Mouse (Mus musculus) frontal cortex, adult (tissue): ENCODE data around the gene Hnrnpa0.
A peak's percentile ranks its signal among the peaks of the same experiment; 100 is the strongest.

Experiments
- ATAC-seq: cut with Nextera tagmentation; 2 replicates; pipeline ENCODE4 v1.9.2; 2017; ENCODE audit warnings: mild to moderate bottlenecking, moderate library complexity, mixed read lengths; ENCODE audit not compliant: low TSS enrichment

Gene Hnrnpa0

DNA sequence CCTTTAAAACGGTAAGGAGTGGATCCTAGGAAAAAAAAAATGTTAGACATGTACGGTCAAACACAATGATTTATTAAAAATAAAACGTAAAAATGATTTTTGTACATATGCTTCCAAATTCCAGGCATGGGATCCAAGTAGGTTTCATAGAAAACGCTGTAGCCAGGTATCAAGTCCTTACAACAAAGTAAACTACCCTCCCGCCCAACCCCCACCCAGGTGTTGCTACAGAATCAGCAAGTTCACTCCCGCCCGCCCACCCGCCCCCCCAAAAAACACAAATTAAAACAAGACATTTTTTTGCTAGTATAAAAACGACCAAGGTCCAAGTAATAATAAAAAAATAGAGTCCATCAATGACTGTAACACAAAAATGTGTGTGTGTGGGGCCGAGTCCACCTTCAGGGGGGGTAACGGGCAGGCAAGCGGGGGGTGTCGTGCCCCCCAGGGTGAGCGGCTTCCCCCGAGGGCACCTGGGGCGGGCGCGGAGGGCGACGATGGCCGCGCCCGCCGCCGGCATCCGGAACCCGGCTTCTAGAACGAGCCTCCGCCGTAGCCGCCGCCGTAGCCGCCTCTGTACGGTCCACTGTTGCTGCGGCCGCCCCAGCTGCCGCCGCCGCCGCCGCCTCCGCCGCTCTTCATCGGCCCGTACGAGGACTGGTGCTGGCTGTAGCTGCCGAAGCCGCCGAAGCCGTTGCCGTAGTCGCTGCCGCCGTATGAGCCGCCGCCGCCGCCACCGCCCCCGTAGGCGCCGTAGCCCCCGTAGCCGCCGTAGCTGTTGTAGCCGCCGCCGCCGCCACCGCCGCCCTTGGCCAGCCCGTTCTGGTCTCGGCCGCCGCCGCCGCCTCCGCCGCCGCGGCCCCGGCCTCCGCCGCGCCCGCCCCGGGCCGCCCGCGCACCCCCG lies 1.2 kb downstream of the Hnrnpa0 start:
- ATAC-seq = 0 out of 2 replicates have a peak, but pooled peaks have one; percentile 1

DNA sequence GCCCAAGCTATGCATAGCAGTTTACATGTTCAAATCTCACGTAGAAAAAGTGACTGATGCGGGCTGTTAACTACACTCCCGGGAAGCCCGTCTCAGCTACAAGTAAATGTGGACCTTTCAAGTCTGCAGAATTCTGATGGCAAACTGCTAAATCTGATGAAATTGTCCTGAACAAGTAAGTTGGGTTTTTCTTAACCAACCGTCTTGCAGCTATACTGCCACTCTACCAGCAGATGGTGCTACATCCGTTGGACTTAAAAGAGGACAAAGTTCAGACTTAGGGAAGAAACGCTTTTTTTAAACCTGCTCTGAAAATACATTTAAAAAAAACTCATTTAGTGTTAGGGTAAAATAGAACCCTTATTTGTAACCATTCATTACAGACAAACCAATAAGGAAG lies 2.2 kb downstream of the Hnrnpa0 start:
- no peak for ATAC-seq

DNA sequence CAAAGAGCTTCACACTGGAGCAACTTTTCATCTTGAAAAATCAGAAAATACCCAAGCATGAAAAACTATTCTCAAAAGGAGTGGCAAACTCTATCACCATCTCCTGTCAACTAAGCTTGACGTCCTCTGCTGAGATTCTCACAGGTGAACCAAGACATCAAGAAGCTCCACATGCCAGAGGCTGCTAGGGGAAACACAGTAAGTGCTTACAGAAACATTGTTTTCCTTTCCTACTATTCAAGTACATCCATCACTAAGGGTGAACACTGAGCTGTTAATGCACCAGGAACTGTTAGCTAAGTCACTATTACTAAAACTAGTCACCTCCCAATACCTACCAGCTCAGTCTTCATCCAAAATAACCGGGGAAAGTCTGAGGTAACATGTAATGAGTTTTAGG lies 3.4 kb downstream of the Hnrnpa0 start:
- ATAC-seq = no peak

DNA sequence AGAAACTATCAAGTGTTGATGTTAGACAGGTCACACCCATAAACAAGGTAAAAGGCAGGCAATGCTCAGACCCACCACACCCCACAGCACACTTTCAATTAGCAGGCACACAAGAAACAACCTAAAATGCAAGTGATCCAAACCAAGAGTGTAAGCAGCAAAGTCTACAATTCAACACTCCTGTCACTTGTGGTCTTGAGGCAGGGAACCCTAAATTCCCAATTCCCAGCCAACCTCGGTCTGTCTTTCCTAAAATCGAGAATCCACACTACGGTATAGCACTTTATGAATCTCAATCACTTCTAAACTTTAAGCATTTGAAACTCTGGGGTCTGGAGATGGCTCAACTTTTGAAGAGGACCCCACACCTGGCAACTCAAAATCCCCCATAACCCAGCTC lies 4.1 kb downstream of the Hnrnpa0 start:
- no peak for ATAC-seq

DNA sequence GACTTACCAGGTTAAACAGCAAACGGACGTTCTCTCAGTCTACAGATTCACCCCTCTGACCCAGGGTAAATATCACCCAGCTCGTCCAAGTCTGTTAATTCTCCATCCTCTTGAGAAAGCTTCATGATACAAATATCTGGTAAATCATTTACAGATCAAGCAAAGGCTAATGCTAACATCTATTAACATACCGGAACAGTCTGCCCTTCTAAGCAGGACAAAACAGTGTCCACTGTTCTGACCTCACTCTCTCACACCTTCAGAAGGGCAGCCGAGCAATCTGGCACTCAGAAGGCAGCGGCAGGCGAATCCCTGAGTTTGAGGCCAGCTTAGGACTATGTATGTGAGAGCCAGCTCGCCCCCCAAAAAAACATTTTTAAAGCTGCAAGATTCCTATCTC lies 5.0 kb downstream of the Hnrnpa0 start:
- no peak for ATAC-seq

DNA sequence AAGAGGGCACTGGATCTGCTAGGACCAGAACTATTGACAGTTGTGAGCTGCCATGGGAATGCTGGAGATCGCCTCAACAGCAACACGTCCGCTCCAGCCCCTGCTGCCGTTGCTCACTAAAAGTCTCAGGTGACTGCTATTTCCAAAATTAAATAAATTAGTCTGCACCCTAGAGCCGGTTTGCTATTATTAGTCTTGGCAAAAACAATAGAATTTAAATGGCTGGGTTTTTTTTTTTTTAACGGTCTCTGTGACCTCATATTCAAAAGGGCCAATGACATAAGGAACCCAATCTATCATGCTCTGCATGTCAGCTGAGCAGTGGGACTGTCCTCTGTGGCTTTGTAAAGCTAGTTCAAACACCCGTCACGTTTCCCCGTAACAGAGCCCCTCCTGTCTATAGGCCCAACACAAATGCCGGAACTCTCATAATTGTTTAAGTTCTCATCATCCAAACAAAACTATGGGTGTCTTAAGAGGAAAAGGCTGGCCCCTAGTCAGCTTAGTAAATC lies 5.5 kb downstream of the Hnrnpa0 start:
- no peak for ATAC-seq

DNA sequence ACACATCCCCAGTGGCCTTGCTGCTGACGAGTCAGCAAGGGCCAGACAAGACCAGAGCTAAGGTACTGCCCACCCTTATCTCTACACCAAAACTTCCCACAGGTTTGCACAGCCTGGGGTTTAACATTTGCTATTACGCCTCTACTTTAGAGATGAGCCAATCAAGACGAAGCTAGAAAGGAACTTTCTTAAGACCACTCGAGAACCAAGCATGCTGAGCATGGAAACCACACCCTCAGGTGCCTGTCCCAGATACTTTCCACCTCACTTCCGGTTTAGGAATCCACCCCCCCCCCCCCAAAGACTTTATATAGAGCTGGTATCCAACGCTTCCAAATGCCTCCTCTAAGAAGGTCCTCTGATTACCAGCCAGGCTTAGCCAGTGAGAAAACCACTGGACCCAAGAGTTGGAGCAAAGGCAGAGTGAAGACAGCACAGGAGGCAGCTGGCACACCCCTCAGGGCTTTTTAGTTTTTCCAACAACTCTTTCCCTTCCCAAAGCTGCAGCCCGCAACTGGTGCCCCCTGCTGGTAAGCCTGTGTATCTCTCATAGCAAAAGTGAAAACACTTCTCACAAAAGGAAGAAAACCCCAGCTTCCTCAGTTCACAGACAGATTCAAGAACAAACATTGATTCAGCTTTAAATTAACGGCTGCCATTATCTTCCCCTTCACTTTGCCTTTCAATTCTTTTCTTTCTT lies 10.9 kb downstream of the Hnrnpa0 start:
- ATAC-seq = no peak

DNA sequence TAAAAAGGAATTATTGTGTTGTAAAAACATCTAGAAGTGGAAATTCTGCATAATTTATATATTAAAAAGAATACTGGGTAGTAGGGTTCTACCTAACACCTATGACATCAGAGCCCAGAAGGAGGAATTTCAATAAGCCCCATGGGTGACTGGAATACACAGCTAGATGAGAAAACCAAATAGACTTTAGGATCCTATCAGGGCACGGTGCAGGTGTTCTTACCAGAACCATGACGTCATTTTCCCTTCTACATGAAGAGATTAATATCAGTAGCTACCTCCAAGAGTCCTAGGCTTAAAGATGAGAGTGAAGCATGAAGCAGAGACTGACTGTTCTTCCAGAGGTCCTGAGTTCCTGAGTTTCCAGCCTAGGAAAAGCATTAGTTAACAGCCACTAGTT lies 11.6 kb downstream of the Hnrnpa0 start:
- ATAC-seq = no peak

DNA sequence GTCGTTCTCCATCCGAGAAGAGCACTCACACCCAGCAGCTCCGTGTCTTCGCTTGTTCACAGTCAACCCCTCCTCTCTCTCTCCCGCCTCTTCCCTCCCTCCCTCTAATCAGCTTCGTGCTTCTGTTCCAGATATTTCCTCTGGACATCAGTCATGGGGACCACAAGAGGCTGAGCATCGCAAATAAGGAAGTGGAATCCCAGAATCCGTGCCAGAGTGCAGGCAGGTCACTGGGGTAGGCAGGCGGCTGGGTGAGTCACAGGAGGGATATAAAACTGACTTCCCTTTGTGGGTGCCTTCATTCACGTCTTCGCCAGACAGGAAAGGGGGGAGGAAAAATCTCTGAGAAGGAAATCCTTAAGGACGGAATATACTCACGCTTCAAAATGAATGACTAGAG lies 13.1 kb downstream of the Hnrnpa0 start:
- no peak for ATAC-seq

DNA sequence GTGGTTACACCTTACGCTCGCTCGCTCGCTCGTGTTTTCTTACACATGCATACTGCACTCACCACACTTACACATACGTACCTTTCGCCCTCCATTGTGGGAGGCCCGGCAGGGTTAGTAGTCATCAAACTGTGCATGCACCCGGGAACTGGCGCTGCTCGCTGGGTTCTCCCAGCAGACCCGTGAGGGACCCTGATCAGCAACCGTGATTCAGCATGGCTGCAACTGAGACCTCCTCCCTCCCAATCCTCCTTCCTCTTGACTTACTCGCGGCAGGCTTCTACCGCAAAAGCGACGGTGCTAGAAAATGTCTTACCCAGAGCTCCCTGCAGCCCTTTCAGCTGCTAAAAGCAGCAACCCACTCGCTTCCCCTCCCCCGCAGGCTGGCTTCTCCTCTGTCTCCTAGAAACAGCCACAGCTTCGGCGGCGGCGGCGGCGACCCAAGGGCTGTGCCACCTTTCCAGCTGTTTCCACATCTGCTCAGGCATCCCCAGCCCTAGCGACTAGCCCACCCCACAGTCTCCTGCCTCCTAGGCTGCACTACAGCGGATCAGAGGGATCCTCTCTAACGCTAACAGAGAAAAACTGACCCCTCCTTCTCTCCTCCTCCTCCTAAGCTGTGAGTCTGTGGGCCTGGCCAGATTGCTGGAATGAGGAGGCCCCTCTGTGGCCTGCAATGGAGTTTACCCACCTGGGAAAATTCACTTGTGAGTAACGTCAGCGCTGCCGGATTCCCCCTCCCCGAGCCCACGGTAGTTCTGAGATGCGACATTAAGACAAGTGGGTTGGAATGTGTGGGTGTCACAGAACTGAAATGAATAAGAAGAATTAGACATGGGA lies 15.1 kb downstream of the Hnrnpa0 start, which contains the start of gene Klhl3:
TSS of gene Klhl3 (minus strand) at position 532 of the 840 bp plus-strand sequence.
- peak; percentile 70 for ATAC-seq

DNA sequence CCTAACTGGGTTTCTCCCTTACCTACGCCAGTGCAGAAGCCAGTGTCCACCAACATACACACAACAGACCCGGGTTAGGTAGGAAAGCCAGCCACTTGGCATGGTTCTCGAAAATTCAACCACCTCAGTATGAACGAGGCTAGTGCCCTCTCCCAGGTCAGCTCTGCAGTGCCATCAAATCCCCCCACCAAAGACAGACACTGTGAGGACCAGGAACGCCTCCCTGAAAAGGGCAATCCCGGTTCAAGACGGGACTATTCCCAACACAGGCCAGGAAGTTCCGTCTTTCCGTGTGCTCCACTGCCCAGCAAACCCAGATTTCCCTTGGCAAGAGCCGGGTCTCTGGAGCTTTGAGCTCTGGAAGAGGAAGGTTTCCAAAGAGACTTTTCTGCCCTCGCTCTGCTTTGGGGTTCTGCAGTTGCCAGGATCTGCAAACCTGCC lies 15.7 kb downstream of the Hnrnpa0 start:
- ATAC-seq = 0 out of 2 replicates have a peak, but pooled peaks have one; percentile 6

DNA sequence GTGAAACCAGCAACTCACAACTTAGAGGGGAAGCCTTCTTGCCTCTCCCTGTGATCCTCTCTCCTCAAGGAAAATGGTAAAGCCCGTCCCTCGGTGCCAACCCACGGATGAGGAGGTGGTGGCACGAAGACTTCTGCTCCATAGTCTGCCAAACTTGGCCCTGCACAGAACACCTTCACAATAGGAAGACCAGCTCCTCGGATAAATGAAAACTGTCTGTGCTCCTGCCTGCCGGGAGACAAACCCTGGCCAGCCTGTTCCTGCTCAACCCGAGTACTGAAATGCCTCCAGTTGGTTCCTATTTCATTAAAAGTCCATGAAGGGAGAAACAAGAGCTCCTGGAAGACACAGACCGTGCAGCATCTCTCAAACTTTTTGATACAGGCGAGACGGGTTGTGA lies 16.2 kb downstream of the Hnrnpa0 start:
- ATAC-seq = peak; percentile 42

DNA sequence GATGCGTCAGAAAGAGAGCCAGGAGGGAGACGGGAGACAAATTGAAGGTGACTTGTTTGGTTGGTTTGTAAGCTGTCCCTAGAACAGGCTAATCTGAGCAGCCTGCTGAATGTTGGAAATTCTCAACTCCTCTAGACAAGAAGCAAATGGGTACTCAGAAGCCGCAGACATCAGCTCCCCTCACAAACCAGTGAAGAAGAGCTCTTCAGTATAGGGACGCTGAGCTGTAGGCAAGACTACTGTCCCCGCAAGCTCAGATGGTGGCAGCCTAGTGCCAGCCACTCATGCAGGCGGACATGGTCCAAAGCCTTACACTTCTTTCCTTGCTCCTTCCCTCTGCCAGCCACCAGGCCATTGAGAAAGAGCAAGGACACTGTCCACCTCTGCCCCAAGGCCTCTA lies 17.1 kb downstream of the Hnrnpa0 start:
- ATAC-seq = peak; percentile 36; the same call in 1 of the 2 replicates

DNA sequence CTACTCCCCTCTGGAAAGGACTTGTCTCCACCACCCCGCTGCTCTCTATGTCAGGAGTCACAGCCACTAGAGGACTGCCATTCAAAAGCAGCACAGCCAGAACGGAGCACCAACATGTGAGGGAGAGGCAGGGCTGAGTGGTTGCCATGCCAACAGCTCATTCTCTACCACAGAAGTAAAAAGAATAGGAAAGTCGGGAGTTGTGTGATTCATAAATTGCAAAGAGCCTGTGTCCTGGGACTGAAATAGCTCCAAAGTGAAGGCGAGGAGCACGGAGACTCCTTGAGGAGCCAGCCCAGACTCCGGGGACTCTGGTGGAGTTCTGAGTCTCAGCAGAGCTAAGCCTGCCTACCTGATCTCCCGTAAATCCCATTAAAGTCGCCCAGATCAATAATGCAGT lies 37.7 kb downstream of the Hnrnpa0 start:
- ATAC-seq = peak; percentile 96

DNA sequence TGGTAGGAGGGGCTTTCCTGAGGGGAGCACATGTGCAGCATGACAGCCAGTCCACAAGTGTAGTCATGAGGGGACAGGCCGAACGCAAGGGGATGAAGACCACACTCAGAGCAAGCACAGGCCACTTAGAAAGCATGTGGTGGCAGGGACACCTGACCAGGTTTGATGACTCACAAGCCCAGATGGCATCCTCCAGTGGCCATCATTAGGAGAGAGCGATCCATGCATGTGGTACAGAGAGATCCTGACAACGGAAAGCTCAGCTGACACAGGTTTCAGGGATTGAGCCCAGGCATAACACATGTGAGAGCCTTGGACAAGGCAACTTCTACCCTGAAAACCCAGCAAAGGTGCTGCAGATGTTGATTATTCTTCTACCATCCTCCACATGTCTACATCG lies 44.0 kb downstream of the Hnrnpa0 start:
- no peak for ATAC-seq

DNA sequence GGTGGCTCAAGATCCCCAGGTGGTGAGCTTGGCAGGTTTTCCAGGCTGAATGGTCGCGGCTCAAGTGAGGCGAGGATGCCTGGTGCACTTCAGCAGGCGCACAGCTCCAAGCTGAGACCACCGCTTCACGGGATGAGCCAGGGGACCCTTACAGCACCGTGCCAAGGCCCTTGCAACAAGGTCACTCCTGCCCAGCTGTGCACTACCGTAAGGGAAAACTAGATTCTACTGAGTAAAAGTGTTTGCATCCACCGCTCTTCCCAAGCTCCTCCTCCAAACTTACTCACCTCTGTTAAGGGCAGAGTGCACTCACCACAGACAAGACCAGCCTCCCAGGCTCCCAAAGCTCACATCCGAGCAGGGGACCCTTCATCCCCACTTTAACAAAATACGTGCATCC lies 44.8 kb downstream of the Hnrnpa0 start:
- no peak for ATAC-seq

DNA sequence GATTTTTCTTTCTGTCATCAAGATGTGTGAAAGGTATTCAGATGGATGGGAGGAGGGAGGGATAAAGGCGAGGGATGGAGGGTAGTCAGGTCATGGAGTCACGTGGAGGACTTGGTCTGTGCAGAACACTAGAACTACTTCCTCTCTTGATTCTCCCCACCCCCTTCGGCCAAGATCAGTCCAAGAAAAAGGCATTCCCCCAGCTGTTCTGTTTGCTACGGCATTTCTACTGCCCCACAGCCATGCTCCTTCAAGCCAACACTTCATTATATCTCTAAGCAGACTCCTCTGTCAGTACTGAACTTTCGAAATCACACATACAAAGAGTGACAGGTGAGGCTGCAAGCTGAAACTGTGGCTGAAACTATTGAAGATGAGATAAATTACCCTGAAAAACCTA lies 45.3 kb downstream of the Hnrnpa0 start:
- no peak for ATAC-seq

DNA sequence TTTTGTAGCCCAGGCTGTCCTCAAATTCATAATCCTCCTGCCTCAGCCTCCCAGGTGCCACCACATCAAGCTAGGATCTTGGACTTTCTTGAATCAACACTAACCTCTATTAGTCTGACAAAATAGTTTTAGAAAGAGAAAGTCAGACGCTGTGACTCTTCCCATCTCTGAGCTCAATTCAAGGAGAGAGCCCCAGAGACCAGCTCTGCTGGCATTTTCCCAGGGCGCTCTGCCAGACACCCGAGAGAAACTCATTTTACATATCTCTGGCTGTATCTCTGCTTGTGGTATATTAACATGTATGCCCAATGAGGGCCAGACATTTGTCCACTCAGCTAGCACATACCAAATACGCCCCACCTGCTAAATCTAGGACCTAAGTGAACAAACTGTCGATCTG lies 50.0 kb downstream of the Hnrnpa0 start:
- no peak for ATAC-seq
